Mouse (Mus musculus) liver, embryonic 13.5 days (tissue): ENCODE data around the gene Celf2. TPM values are rescaled to one million over a fixed set of nuclear protein-coding genes. Genes with fewer than 3 reads are reported as not detected.

Experiments used
- ATAC-seq: fragments of 200-750 bp; cut with Nextera tagmentation; 2 replicates; pipeline ENCODE4 v1.8.0; 2017; ENCODE audit warnings: low read depth, mild to moderate bottlenecking, moderate number of reproducible peaks, moderate library complexity
- DNase-seq: peaks from one replicate; pipeline ENCODE4 v3.0.0; 2022
- H3K27ac ChIP-seq: fragments of 300-500 bp; sonication (generic); 2 replicates; pipeline ENCODE4 v1.5.1; 2015; ENCODE audit warnings: moderate library complexity, mild to moderate bottlenecking, inconsistent platforms
- H3K27me3 ChIP-seq: fragments of 300-500 bp; sonication (generic); 2 replicates; pipeline ENCODE4 v1.6.1; 2015; ENCODE audit warnings: mild to moderate bottlenecking, inconsistent platforms
- H3K36me3 ChIP-seq: fragments of 300-500 bp; sonication (generic); 2 replicates; pipeline ENCODE4 v1.6.1; 2015; ENCODE audit warnings: mild to moderate bottlenecking, inconsistent platforms
- H3K4me1 ChIP-seq: fragments of 300-500 bp; sonication (generic); replicated peaks from 2 replicates; pipeline ENCODE4 v1.6.1; 2015; ENCODE audit warnings: inconsistent platforms
- H3K4me2 ChIP-seq: fragments of 300-500 bp; sonication (generic); 2 replicates; pipeline ENCODE4 v1.6.1; 2015; ENCODE audit warnings: inconsistent platforms, mild to moderate bottlenecking, moderate library complexity
- H3K4me3 ChIP-seq: fragments of 300-500 bp; sonication (generic); replicated peaks from 2 replicates; pipeline ENCODE4 v1.5.1; 2015; ENCODE audit warnings: mild to moderate bottlenecking, inconsistent platforms
- H3K9ac ChIP-seq: fragments of 300-500 bp; sonication (generic); 2 replicates; pipeline ENCODE4 v1.6.1; 2015; ENCODE audit warnings: mild to moderate bottlenecking, inconsistent platforms
- H3K9me3 ChIP-seq: fragments of 300-500 bp; sonication (generic); replicated peaks from 2 replicates; pipeline ENCODE4 v1.6.1; 2016; ENCODE audit warnings: inconsistent platforms
- whole genome bisulfite sequencing: fragments of 180-500 bp; shearing (Covaris S2); methylation state at CpG from one replicate; pipeline ENCODE4 v1.1.7; 2015; ENCODE audit not compliant: insufficient replicate concordance; 5-methylcytosine and 5-hydroxymethylcytosine counted together
- polyA plus RNA-seq: library from polyadenylated mRNA; unstranded; fragments of >200 nt; fragmentation: Nextera tagmentation; extraction: Ambion mirVana; gene quantifications from 2 replicates; pipeline ENCODE4 v1.2.1, GENCODE M21; 2015

Celf2 gene
- polyA plus RNA-seq, 1 experiment from 2014 or later: 11.0 TPM

DNA sequence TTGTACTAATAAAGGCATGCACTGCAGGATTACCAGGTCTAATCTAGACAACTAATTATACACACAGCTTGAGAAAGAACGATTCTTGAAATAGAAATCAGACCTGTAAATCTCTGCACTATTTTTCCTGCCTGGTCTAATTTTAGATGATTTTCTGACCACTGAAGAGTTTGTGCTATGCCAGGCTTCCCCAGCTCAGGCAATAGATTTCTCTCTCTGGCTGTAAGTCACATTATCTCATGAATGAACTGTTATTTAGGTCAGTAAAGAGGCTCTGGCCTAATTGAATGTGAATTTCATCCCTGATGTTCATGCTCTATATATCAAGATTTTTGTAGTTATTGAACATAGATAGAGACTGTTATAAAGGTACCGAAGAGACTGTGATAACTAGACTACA is 694.1 kb downstream of the Celf2 start:
- H3K27me3 ChIP-seq: no peaks in the 10 kb centered on the region
- H3K4me1 ChIP-seq: no peaks in the 10 kb centered on the region
- H3K4me2 ChIP-seq: no peak overlapping the region
- 56% methylated on average over 2 of the region's 2 CpGs for WGBS
- H3K9me3 ChIP-seq: no peaks in the 10 kb centered on the region
- DNase-seq (no peak), ATAC-seq (no peak)
- H3K4me3 ChIP-seq: no peak overlapping the region
- H3K36me3 ChIP-seq: no peaks in the 10 kb centered on the region
- no peak overlapping the region for H3K9ac ChIP-seq
- no peak overlapping the region for H3K27ac ChIP-seq

- no peak for DNase-seq
- no peak overlapping the region for H3K27ac ChIP-seq
- H3K4me3 ChIP-seq: no peak overlapping the region
- no peaks in the 10 kb centered on the region for H3K4me1 ChIP-seq
- H3K4me2 ChIP-seq: no peak overlapping the region
- H3K9me3 ChIP-seq: no peaks in the 10 kb centered on the region
- no peaks in the 10 kb centered on the region for H3K27me3 ChIP-seq
- 65% methylated on average over 1 of the region's 1 CpGs for WGBS
- no peaks in the 10 kb centered on the region for H3K36me3 ChIP-seq
- no peak for ATAC-seq
- no peak overlapping the region for H3K9ac ChIP-seq
Measured at GRCm38 (mm10) chr2:6808736-6809135, 700.6 kb downstream of the Celf2 start.

DNA sequence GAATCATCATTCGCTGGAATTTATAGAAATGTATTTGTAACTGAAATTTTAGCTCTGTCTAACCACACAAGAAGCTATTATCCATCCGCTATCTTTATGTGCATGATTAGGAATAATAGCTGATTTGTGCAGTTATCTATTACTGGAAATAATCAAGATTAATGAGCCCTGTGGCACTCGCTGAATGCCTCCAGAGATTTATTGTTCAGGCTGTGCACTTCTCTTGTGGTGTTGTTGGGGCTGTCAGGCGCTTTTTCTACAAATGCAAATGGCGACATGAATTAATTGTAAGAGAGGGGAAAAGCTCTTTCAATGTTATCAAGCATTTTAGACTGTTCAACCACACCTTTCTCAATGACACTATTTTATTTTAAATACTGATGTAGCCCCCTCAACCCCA is 712.6 kb downstream of the Celf2 start:
- Histone ChIP-seq H3K9me3 (no peaks in the 10 kb centered on the region), H3K36me3 (no peaks in the 10 kb centered on the region), H3K4me2 (no peak overlapping the region), H3K27ac (no peak overlapping the region), H3K4me1 (no peaks in the 10 kb centered on the region), H3K4me3 (no peak overlapping the region), H3K9ac (no peak overlapping the region), H3K27me3 (no peaks in the 10 kb centered on the region)
- 75% methylated on average over 5 of the region's 5 CpGs for WGBS
- DNase-seq: no peak
- no peak for ATAC-seq

- Histone ChIP-seq H3K27ac (no peak overlapping the region), H3K4me3 (no peak overlapping the region), H3K27me3 (no peaks in the 10 kb centered on the region), H3K9ac (no peak overlapping the region), H3K36me3 (no peaks in the 10 kb centered on the region), H3K4me2 (no peak overlapping the region), H3K9me3 (no peaks in the 10 kb centered on the region), H3K4me1 (no peaks in the 10 kb centered on the region)
- WGBS: 74% methylated on average over 5 of the region's 5 CpGs
- ATAC-seq (no peak), DNase-seq (no peak)
Measured at GRCm38 (mm10) chr2:6795995-6796588, 713.3 kb downstream of the Celf2 start.

GRCm38 (mm10) chr2:6794858-6795257 is 714.5 kb downstream of the Celf2 start:
- Histone ChIP-seq H3K27me3 (no peaks in the 10 kb centered on the region), H3K4me1 (no peaks in the 10 kb centered on the region), H3K9me3 (no peaks in the 10 kb centered on the region), H3K36me3 (no peaks in the 10 kb centered on the region), H3K9ac (no peak overlapping the region), H3K4me2 (no peak overlapping the region), H3K27ac (no peak overlapping the region), H3K4me3 (no peak overlapping the region)
- 62% methylated on average over 7 of the region's 7 CpGs for WGBS
- ATAC-seq (no peak), DNase-seq (no peak)

DNA sequence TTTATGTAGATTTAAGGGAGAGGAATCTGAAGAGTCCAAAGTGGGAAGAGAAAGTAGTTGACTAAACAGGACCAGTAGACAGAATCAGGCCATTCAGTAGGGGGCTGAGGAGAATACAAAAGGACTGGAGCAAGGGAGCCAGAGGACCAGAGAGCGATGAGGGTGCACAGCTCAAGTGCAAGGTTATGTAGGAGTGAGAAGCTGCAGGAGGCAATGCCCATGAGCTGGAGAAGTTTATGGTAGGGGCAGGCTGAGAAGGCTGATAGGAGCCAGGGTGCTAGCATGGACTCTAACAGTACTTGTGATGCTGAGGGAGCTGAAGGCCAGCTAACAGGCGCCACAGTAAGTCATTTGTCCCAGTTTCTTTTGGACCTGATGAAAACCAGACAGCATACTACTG is 718.5 kb downstream of the Celf2 start:
- Histone ChIP-seq H3K4me2 (no peak overlapping the region), H3K36me3 (no peaks in the 10 kb centered on the region), H3K27ac (no peak overlapping the region), H3K4me1 (no peaks in the 10 kb centered on the region), H3K27me3 (no peaks in the 10 kb centered on the region), H3K9me3 (no peaks in the 10 kb centered on the region), H3K4me3 (no peak overlapping the region), H3K9ac (no peak overlapping the region)
- ATAC-seq (no peak), DNase-seq (no peak)
- 58% methylated on average over 2 of the region's 2 CpGs for WGBS

DNA sequence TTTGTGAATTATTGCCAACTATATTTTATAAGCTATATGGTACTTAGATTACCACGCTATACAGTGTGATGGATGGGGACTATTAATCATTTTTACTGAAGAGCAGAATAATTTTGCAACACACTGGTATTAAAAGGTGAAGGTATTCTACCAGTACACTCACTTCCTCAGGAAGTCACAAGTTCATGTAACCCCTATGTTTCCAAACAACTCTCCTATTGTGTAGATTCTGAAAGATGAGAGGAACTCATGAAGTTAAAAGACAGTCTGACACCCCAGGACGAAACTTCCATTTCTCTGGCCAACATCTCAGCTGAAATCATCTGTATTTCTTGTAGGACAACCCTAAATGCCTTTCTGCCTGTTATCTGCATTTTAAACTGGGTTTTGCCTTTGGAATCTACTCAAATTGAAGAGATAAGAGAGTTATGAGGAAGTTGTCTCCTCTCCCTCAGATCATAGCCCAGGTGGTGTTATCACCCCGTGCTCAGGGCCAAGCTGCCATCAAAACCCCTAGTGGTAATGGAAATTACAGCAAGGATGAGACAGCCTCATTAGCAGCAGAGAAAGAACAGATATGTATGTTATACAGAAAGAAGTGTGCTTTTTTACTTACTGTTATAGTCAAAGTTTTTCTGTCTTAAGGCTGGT is 722.7 kb downstream of the Celf2 start:
- 37% methylated on average over 3 of the region's 3 CpGs for WGBS
- Histone ChIP-seq H3K9ac (no peak overlapping the region), H3K36me3 (no peaks in the 10 kb centered on the region), H3K4me3 (no peak overlapping the region), H3K27ac (no peak overlapping the region), H3K4me2 (no peak overlapping the region), H3K9me3 (no peaks in the 10 kb centered on the region), H3K4me1 (no peaks in the 10 kb centered on the region), H3K27me3 (no peaks in the 10 kb centered on the region)
- no peak for ATAC-seq
- no peak for DNase-seq

DNA sequence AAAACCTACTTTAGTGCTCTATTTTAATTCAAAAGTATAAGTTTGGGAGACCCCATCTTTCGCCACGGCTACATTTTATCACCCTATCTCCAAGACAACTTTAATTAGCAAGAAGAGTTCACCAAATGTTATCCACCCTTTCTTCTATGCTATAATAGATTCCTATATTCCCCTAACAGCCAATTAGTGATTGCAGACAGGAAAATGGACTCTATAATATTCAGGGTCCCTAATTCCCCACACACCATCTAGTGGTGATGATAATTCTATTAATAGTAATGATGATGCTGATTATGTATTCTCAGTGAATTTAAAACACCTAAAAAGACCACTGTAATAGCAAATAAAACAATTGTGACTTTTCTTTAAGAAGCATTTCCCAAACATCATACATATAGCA is 739.1 kb downstream of the Celf2 start:
- Histone ChIP-seq H3K4me2 (no peak overlapping the region), H3K27ac (no peak overlapping the region), H3K9ac (no peak overlapping the region), H3K4me3 (no peak overlapping the region), H3K9me3 (no peaks in the 10 kb centered on the region), H3K4me1 (no peaks in the 10 kb centered on the region), H3K27me3 (no peaks in the 10 kb centered on the region), H3K36me3 (no peaks in the 10 kb centered on the region)
- DNase-seq (no peak), ATAC-seq (no peak)
- 72% methylated on average over 2 of the region's 2 CpGs for WGBS

DNA sequence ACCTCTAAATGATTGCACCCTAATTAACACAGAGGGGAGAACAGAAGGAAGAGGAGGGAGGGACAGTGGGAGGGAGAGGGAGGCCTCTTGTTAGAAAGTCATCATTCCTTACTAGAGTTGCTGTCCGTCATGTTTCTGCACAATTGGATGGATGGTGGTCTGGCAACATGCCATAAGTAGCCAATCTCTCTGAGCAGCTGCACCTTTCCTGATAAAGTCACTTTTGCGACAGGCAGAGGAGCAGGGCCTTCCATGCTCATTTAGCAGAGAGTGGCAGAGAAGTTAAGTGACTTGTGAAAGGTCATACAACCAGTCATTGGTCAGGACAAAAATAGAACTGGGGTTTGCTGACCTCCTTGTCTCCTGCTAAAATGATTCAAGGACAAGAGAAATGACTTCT is 747.0 kb downstream of the Celf2 start:
- no peak for DNase-seq
- no peaks in the 10 kb centered on the region for H3K36me3 ChIP-seq
- H3K4me3 ChIP-seq: no peak overlapping the region
- no peaks in the 10 kb centered on the region for H3K9me3 ChIP-seq
- H3K27ac ChIP-seq: no peak overlapping the region
- WGBS: 16% methylated on average over 2 of the region's 2 CpGs
- H3K9ac ChIP-seq: no peak overlapping the region
- no peak for ATAC-seq
- H3K4me2 ChIP-seq: no peak overlapping the region
- no peaks in the 10 kb centered on the region for H3K27me3 ChIP-seq
- no peaks in the 10 kb centered on the region for H3K4me1 ChIP-seq

DNA sequence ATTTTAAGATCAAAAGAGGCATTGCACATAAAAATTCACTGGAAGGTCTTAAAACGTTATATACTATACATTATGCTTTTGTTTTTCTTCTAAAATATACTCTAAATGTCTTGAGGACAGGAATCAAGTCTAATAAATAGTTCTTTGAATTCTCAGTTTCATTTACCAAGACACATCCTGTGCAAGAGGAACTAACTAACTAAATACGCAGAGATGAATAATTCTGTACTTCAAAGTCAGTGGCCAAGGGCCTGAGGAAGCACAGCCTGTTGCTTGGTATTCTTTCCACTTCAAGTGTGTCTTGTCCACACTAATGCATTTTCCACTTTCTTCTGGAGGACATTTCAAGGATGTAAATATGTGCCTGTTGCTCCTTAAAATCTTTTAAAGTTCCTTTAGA is 766.2 kb downstream of the Celf2 start:
- H3K9me3 ChIP-seq: no peaks in the 10 kb centered on the region
- no peak overlapping the region for H3K4me3 ChIP-seq
- H3K4me2 ChIP-seq: no peak overlapping the region
- no peaks in the 10 kb centered on the region for H3K4me1 ChIP-seq
- H3K9ac ChIP-seq: no peak overlapping the region
- H3K36me3 ChIP-seq: no peaks in the 10 kb centered on the region
- ATAC-seq (no peak), DNase-seq (no peak)
- 55% methylated on average over 2 of the region's 2 CpGs for WGBS
- H3K27ac ChIP-seq: no peak overlapping the region
- no peaks in the 10 kb centered on the region for H3K27me3 ChIP-seq

GRCm38 (mm10) chr2:6739998-6740668 is 769.2 kb downstream of the Celf2 start:
- DNase-seq: no peak
- no peaks in the 10 kb centered on the region for H3K9me3 ChIP-seq
- no peak overlapping the region for H3K4me3 ChIP-seq
- H3K4me1 ChIP-seq: no peaks in the 10 kb centered on the region
- H3K27me3 ChIP-seq: no peaks in the 10 kb centered on the region
- H3K4me2 ChIP-seq: no peak overlapping the region
- no peaks in the 10 kb centered on the region for H3K36me3 ChIP-seq
- WGBS: 33% methylated on average over 4 of the region's 4 CpGs
- no peak overlapping the region for H3K27ac ChIP-seq
- no peak for ATAC-seq
- H3K9ac ChIP-seq: no peak overlapping the region

GRCm38 (mm10) chr2:6732026-6732425 is 777.3 kb downstream of the Celf2 start:
- no peak for ATAC-seq
- DNase-seq: no peak
- Histone ChIP-seq H3K36me3 (no peaks in the 10 kb centered on the region), H3K4me1 (no peaks in the 10 kb centered on the region; the same call in 1 of the 2 replicates), H3K4me2 (no peak overlapping the region), H3K27me3 (no peaks in the 10 kb centered on the region), H3K27ac (no peak overlapping the region), H3K9me3 (no peaks in the 10 kb centered on the region), H3K4me3 (no peak overlapping the region), H3K9ac (no peak overlapping the region)
- 81% methylated on average over 2 of the region's 2 CpGs for WGBS
